Mouse (Mus musculus): ENCODE data around the gene Galnt3. TPM values are rescaled to one million over a fixed set of nuclear protein-coding genes. Genes with fewer than 3 reads are reported as not detected.

Galnt3 gene
- total RNA-seq, 4 experiments from 2014 or later = 4.8 to 10.1 (median 7.5) TPM

DNA sequence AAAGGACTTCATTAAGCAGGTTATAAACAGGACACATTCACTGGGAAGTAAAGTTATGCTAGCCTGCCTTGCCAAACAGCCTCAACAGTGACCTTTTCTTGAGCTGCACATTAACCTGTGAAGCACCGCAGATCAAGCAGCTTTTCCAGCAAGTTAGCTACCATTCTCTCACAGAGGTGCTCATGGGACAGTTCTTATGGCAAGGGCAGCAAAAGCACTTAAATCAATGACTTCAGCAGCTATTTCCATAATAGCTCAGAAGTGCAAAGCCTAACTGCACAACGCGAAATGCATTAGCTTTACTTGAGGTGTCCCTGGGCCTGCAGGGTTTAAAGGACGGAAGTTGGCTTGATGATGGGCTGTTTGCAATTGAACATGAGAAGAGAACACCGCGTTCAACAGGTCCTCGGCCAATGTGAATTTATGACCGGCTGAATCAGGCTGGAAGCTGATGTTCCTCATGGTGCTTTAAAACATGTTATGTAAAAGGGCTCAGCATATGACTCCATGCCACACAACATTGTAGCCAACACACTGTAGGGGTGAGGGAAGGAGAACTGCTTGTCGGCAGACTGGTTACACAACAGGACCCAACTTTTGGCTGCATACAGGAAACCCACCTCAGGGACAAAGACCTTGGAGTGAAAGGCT lies 16.8 kb downstream of the Galnt3 start:
- no peak for DNase-seq (ENCODE audit: low spot score in 2 of 2)

DNA sequence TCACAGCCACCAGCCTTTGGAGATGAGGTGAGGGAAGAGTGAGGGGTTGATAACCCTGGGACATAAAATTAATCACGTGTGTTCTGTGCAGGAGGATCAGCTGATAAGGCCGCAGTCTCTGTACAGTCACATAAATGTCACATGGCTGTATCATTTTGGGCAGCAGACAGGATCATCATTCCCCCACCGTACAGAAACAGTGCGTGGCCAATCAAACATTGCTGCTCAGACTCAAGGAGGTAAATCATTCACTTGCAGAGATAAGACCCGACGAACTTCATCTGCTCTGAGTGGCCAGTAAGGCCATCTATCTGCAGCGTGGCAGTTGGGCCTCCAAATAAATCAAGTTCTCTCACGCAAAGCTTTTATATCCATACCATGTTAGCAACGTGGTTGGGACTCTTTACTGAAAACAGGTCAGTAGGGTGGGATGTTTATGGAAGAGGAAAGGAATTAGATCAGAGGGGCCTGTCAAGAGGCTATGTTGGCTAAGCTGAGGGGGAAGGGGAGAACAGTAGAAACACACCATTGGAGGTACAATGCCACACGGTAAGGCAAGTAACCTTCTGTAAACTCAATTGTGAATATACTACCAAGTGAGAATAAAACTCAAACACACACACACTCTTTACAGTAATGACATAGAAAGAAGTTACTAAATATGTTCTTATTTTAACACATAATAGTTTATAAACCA lies 20.9 kb downstream of the Galnt3 start:
- no peak for DNase-seq (ENCODE audit: low spot score in 2 of 2)

DNA sequence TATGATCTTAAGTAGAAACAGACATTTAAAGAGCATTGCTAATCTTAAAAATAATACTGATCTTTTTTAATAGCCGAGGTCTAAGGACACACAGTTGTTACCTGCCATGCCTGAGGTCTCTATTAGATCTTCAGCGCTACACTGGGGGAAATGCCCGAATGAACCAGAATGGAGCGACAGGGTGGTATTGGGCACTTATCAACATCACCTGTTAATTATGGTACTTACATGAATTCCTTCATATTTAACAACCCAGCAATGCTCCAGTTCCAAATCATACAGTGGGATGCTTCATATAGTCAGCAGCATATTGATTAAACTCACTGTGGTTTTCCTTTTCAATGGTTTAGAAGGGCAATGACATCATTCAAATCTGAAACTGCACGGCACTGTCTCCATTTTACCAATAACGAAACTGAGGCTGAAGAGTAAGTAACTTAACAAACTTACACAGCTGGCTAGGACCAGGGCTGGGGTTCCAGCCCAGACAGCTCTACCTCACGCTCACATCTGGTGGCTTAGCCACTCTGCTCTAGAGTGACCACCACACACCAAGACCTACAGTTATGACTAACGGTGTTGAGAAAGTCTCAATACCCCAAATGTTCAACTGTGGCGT lies 23.0 kb downstream of the Galnt3 start:
- no peak for DNase-seq (ENCODE audit: low spot score in 2 of 2)

DNA sequence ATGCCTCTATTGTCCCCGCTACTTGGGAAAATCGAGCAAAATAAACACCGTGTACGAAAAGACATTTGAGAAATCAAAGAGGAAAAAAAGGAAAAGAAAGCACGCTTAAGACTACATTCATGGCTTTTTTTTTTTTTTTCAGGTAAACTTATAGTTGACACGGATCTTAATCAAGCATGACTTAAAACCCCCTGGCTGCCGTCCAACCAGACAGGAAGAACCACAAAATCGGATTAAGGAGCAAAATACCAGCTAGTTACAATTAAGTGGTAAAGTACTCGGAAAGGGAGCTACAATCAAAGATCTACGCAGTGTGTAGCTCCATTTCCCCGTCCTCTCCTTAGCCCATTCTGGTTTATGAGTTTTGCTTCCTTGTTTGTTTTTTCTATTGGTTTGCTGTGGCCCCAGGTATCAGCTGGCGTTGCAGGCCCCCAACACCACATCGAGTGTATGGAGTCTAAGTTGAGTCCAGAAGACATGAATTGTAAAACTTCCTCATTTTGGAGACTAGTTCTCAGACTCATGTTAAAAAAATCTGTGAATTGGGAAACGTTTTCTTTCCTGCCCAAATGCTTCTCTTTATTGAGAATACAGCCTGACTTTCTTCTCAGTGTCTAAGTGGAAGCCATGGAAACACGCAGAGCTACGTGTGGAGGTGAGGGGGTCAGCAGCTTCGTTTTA lies 24.0 kb downstream of the Galnt3 start:
- DNase-seq (ENCODE audit: low spot score in 2 of 2) = no peak

DNA sequence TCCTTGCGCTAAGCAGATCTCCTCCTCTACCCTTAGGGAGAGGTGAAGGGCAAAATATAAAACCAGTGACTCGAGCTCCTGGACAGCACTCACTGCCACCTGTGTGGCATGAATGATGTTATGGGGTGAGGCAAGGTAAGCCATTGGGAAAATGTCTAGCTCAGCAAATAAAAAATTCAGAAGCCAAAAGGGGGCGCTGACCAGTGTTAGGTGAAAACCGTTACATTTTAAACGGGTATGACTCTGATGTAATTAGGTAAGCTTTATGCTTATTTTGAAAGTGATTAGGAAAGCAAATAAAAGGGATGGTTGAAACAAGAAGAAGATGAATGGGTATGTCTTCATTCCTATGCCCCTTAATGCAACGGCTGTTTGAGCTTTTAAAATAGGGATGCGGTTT lies 24.6 kb downstream of the Galnt3 start:
- no peak for DNase-seq (ENCODE audit: low spot score in 2 of 2)

DNA sequence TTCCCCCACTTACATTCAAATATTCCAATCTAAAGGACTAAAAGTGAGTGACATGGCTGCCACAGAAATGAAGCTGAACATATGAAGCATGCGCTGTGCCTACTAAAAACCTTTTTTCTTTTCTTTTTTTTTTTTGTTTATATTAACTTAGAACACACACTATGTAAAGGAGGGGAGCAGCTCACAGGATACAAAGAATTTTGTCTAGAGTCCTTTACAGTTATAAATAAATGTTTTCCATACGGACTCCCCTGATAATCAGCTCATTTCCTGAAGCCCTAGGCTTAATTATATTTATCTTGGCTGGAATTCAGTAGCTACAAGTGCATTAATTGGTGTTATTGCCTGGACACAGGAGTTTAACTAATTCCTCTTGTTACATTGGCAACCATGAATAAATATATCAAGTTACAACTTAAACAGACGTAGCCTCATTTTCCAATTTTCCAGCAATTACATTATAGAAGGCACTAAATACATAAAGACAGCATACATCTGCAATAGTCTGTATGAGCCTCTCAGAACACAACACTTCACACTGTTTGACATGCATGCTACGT lies 30.1 kb downstream of the Galnt3 start:
- no peak for DNase-seq (ENCODE audit: low spot score in 2 of 2)

GRCm38 (mm10) chr2:66091296-66091695 lies 33.5 kb downstream of the Galnt3 start:
- DNase-seq (ENCODE audit: low spot score in 2 of 2) = no peak

- DNase-seq (ENCODE audit: low spot score in 2 of 2) = no peak
Observed at GRCm38 (mm10) chr2:66081876-66082275, 42.9 kb downstream of the Galnt3 start.

- DNase-seq (ENCODE audit: low spot score in 2 of 2) = no peak
Observed at GRCm38 (mm10) chr2:66080731-66081130, 44.1 kb downstream of the Galnt3 start.

DNA sequence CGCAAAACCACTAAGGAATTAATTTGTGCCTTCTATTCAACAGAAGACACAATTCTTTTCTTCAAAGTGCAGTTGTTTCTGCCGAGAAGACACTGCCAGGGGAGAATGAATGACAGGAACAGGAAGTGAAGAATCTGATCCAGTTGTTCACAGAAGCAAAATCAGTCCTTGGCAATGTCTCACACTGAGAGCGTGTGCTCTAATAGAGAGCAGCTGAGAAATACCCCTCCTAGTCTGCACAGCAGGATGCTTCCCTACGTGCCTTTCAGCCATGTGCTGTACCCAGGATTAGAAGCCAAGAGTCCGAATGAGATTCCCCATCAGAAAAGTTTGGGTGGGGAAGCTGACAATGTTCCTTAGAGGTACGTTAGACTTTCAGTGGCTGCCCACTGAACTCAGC lies 55.3 kb downstream of the Galnt3 start:
- DNase-seq (ENCODE audit: low spot score in 2 of 2) = no peak

DNA sequence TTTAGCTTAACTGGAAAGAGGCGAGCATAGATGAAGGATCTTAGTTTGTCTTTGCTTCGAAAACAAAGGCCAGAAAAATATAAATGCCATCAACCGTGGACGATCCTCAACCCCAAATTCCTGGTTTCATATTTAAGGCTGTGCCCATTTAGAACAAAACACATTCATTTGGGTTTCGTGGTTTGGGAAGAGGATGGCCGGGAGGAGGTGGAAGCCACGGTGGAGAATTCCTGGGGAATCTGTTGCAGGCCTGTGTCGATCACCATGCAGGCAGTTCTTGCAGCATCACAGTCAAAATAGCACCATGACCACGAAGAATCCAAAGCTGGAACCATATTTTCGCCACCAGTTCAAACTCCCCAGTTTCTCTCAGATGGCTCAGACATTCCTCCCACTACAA lies 61.5 kb downstream of the Galnt3 start:
- DNase-seq (ENCODE audit: low spot score in 2 of 2) = no peak

DNA sequence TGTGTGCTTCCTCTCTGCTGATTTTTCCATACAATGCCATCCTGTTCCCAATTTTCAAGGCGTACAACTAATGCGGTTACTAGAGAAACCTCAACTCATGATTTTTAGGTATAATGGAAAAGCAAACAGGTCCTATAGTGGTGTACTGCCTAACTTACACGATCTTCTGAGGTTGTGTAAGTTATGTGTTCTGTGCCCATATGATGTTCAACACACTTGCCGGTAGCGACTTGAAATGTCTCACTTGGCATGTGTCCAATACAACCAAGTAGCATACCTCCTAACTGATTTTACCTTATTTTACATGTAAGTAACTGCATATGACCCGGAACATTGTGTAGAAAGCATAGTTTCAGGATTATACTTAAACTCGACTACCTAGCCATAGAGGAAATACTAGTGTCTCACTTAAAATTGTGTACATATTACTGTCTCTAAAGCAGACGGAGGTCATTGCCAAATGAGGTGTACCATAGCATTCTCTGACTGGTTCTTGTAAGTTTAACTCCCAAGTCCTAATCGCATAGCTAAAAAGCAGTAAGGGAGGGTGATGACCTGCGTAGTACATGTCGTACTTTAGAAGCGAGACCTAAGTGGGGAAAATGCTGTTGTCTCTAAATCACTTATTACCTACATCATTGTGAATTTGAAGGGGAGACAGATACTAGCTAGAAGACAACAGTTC lies 80.2 kb downstream of the Galnt3 start:
- no peak for DNase-seq (ENCODE audit: low spot score in 2 of 2)

- DNase-seq (ENCODE audit: low spot score in 2 of 2) = no peak
Observed at GRCm38 (mm10) chr2:66043441-66044404, 81.1 kb downstream of the Galnt3 start.

DNA sequence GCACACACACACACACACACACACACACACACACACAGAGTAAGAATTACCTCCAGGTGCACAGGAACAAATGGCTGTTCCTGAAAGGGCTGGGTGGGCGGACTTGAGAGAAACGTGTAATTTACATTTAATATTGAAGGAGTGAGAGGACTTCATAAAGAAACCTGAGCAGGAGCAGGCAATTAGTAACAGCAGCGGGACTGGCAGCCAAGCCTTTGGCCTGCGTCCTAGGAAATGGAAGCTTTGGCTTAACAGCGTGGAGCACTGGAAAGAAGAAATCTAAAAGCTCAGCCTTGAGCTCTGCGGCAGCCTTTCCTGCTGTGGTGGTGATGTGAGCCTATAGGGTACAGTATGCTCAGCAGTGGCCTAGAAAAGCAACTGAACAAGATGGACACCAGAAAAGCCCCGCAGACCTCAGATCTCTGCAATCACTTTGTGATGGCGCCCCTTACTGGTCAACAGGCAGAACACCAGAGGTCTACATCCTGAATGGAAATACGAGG lies 82.8 kb downstream of the Galnt3 start:
- peak in 1 of 2 experiments; percentile 57 for DNase-seq (ENCODE audit: low spot score in 2 of 2)

- DNase-seq (ENCODE audit: low spot score in 2 of 2) = no peak
Observed at GRCm38 (mm10) chr2:66041203-66041916, 83.4 kb downstream of the Galnt3 start.

- no peak for DNase-seq (ENCODE audit: low spot score in 2 of 2)
Observed at GRCm38 (mm10) chr2:66040611-66041010, 84.2 kb downstream of the Galnt3 start.

DNA sequence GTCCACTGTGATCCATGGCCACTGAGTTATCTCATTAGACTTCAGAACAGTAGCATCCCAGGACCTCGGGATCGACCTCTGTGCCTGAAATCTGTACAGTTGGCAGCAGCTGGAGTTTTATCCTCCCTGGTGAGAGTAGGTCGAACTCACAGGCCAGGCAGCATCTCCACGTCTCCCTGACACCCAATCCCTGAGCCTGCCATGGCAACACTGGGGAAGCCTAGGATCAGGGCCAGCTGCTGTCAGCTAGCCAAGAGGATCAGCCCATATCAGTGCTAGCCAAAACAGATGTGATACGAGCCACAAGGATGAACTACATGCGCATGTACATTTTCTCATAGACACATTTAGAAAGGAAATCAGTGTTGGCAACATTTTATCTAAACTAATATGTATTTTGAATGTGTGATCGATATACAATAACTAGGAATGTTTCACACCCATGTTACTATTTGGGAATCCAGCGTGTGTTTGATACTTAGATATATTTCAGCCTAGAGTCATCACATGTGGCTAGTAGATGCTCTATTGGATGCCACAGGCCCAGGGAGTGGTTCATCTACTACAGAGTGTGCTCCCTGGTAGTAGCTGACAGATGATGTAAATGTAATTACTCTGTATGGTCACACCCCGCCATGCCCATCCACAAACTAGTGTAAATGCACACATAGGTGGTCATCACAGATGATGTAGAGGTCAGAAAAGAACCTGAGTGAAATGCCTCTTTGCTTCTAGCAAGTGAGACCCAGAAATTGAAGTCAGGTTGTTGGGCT lies 89.7 kb downstream of the Galnt3 start:
- DNase-seq (ENCODE audit: low spot score in 2 of 2) = peak in 1 of 2 experiments; percentile 50

Measured in layer of hippocampus, adult 8-10 months (tissue).